Mouse (Mus musculus) adrenal gland, postnatal 36 days (tissue): ENCODE results near the gene Grid1. TPM values are rescaled to one million over a fixed set of nuclear protein-coding genes. Genes with fewer than 3 reads are reported as not detected.
A peak's percentile ranks its signal among the peaks of the same experiment; 100 is the strongest.

Experiments
- DNase-seq, 2 experiments: peaks; one replicate each; pipeline ENCODE4 v3.0.0; 2021; ENCODE audit warnings: mixed read lengths in 1 of 2
- microRNA-seq: library from miRNA; unstranded; fragments of <30 nt; microRNA quantifications from one replicate; pipeline ENCODE4 v1.2.0, GENCODE M21; 2021
- total RNA-seq, 2 experiments: library from RNA; stranded (reverse); gene quantifications; 2 replicates each; pipeline ENCODE4 v1.2.3; 2021

Gene Grid1
- total RNA-seq, 2 experiments from 2014 or later: 0.17 to 0.30 TPM

- no peak for DNase-seq
These were observed 610.4 kb downstream of the Grid1 start for GRCm38 (mm10) chr14:35430259-35430658.

DNA sequence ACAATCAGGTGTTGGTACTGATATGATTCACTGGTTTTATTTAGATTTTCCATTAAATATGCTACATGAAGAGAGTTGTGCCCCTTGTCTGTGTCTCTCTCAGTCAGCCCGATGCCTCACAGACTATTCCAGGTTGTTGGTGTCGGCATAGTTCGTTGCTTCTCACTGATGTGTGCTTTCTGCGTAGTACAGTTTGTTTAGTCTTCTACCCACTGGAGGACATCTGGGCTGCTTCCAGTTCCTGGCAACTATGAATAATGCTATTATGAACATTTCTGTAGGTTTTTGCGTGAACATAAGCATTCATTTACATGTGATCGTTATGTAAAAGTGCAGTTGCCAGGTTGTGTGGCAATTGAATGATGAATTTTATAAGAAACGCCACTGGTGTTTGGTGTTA is 633.8 kb downstream of the Grid1 start:
- DNase-seq: no peak

DNA sequence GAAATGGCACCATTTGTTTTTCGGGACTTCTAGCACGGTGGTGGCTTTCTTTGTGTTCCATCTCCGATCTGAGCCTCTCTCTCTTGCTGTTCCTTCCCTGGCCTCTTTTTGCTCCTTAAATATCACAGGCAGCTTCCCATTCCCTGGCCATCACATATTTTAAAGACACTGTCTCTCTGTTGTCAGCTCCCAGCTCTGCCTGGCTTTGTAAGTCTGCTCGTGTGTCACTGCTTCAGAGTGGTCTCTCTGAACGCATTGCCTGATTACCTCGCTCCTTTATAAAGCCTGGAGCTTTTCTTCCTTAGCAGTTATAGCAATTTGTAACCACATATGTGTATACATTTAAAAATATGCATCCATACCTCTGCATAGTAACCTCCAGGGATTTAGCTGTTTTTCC is 648.3 kb downstream of the Grid1 start:
- no peak for DNase-seq

DNA sequence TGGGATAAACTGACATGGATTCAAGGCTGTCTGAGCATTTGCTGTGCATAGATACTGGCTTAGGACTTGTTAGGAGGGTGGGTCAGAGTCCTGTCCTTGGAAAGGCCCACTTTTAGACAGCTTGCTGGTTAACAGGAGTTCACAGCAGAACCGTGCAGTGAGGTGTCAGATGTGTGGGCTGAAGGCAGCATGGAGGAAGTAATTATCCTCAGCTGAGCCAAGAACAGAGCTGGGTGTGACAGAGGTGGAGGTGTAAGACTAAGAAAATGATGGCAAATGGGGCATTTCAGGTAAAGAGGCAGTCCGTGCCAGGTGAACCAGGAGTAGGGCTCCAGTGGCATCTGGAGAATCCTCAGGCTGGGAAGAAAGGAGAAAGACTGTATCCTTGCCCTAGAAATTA is 666.1 kb downstream of the Grid1 start:
- no peak for DNase-seq

GRCm38 (mm10) chr14:35502324-35502723 is 682.4 kb downstream of the Grid1 start:
- DNase-seq: no peak

DNA sequence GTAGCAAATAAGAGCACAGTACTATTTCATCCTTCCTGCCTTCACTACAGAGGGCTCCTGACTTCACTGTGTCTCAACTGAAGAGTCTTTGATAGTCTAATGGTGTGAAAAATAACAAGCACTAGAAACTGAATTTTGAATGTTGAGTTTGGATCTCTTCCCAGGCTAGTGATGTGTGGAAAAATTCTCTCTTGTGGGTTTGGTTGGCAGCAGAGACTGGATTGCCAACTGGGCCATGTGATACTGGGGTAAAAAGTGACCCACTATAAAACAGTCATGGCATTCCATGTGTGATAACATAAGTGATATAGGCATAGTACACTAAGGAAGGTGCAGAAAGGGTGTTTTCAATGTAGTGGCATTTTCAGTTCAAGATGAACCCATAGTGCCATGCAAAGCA is 699.5 kb downstream of the Grid1 start:
- DNase-seq: no peak

DNA sequence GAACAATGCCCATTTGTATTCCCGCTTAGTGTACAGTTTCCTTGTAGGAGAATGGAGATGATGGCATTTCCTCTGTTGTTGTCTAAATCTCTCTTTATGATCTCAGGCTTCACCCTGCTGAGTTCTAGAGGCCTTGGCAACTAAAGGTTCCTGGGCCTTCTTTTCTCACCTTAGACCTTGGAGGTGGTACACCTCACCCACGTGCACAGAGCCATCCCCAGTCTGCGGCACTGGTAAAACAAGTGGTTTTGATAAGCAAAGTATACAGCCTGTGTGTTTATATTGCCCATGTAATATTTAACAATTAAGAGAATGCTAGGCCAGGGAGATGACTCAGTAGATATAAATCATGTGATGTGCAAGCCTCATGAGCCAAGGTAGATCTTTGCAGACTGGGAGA is 718.9 kb downstream of the Grid1 start:
- DNase-seq: no peak

DNA sequence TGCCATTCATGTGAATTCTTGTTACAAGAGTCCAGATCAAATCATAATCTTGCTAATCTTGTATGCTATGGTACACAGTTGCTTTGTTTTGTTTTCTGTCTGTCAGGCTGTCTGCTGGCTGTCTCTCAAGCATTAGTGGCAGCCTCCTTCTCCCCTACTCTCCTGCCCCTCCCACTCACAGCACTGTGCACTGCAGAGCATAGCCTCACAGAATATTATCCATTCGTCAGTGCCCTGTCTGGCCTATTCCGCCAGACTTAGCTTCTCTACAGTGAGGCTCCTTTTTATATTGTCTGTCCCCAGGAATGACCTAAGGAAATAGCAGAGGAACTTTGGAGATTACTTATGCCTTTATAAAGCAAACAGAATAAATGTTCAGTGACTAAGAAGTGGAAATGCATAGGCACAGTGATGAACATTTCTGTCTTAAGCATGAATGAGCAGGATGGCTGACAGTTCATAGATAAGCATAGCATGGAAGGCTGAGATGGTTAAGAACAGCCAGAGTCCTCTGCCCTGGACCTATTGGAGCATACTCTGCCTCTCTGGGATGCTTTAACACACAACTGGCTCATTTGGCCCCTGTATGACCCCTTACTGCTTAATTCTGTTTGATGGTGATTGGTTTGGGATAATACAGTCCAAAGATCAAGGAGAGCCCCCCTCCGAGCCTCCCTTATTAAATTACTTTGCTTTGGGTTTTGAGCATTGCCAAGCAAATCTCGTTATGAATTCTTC is 721.5 kb downstream of the Grid1 start:
- no peak for DNase-seq

- DNase-seq: no peak
These were observed 722.1 kb downstream of the Grid1 start for GRCm38 (mm10) chr14:35541992-35542380.

GRCm38 (mm10) chr14:35554288-35554687 is 734.4 kb downstream of the Grid1 start:
- no peak for DNase-seq

- no peak for DNase-seq
These were observed 741.5 kb downstream of the Grid1 start for GRCm38 (mm10) chr14:35561244-35561893.

- no peak for DNase-seq
These were observed 753.1 kb downstream of the Grid1 start for GRCm38 (mm10) chr14:35572991-35573502.

GRCm38 (mm10) chr14:35574489-35574888 is 754.6 kb downstream of the Grid1 start:
- DNase-seq: no peak

DNA sequence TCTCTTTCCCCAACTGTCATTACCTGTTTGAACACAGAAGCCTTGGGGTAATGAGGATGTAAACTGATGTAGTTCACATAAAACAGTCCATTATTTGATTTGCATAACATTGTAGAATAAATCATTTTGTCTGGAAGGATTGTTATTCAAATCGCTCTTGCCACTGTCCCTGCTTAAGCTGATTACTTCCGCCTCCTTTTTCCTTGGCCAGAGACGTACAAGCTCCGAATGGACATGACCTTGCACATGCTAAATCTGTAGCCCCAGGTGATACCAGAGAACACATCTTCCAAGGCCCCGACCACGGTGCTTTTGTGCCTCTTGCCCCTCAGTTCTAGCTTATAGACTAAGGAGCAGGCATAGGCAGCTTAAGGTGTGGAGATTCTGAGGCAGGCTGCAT is 755.4 kb downstream of the Grid1 start:
- no peak for DNase-seq

GRCm38 (mm10) chr14:35625749-35626148 is 805.8 kb downstream of the Grid1 start:
- DNase-seq: no peak

Small RNA genes lying within 50 kb of the gene (microRNA-seq; reads per million reads assigned to microRNA genes)
- 5.0 reads per million, percentile 13 among the genes with 10 or more reads in this experiment for gene Mir346

Other genes with a start within 250 kb of the Grid1 start
- 1 to 10 TPM in 1 of 2 experiments, under 1 TPM in 1; 0.46 to 1.1 TPM for gene Ldb3, start 231.4 kb upstream of the Grid1 start, total RNA-seq
- not detected for gene Opn4, start 220.0 kb upstream of the Grid1 start, total RNA-seq
- 10 to 100 TPM; 81.7 to 88.7 TPM for gene Wapl, start 146.2 kb upstream of the Grid1 start, total RNA-seq